Comparison of ENCODE assay signal across 9 mouse cellular contexts in genomic region chr12:70914387-70914786, GRCm38 (mm10). TPM values are rescaled to one million over a fixed set of nuclear protein-coding genes. Genes with fewer than 3 reads are reported as not detected.
DNase-seq lines count a peak whose midpoint lies in the region; TF ChIP-seq lines count a peak whose summit lies in the region.
"Had no signal": no experiment of that assay in that cellular context is flagged by ENCODE, and none has a peak within 500 bp of the region (broad histone marks: within the 10 kb centered on the region; RNA-seq: fewer than 3 reads in every experiment).

No protein-coding gene starts in this region.

- no peak overlapping the region for H3K9ac ChIP-seq in CH12.LX (ENCODE audit: insufficient read depth, low read depth)
- H3K9ac ChIP-seq: liver, embryonic 13.5 days had no signal

- H3K79me2 ChIP-seq in CH12.LX (replicated peaks; ENCODE audit: control insufficient read depth, extremely low read depth, insufficient read depth, poor library complexity, severe bottlenecking), result no peaks in the 10 kb centered on the region

- TF ChIP-seq EP300 in CH12.LX (IDR thresholded peaks at IDR 0.05; ENCODE audit: low read length), result no peak

- intact Hi-C loops in left cerebral cortex, adult 2 months (cut with DNase I), result loop anchor here (5.0 to 10.0 kb wide), 3 partner anchors 212 to 680 kb away; partner anchors contain the start of gene Pygl

- in situ Hi-C loops in CH12.LX (cut with MboI; ENCODE audit: low pct_ligation_motif_present, low pct_unique_long_range_greater_than_20kb, low sequenced_read_pairs), result loop anchor here (10.0 to 25.0 kb wide), 2 partner anchors 420 to 677 kb away; partner anchors contain the start of gene Pygl

- peak; percentile 43 to 53 for DNase-seq in cerebellum, adult 2 months
- no peak for DNase-seq in cerebellum, adult 11-12 months
- DNase-seq in left cerebral cortex, adult 2 months (ENCODE audit: extremely low spot score in 1 of 2, low spot score in 2 of 2), result peak; percentile 36 to 46
- no peak for DNase-seq in left cerebral cortex, adult 8-10 months (ENCODE audit: low spot score in 2 of 2)
- DNase-seq in CH12.LX (ENCODE audit: extremely low read depth), result peak; percentile 70
- peak; percentile 63 to 76 for DNase-seq in cerebellum, postnatal 14 days
- peak; percentile 37 for DNase-seq in lung, postnatal 25 days (ENCODE audit: low spot score)
- no peak for DNase-seq in yolk sac, embryonic 10.5 days (ENCODE audit: low spot score)
- DNase-seq: liver, embryonic 13.5 days had no signal

- peaks cover 7% of the 10 kb centered on the region for H3K9me3 ChIP-seq in CH12.LX (replicated peaks; ENCODE audit: low read length)
- H3K9me3 ChIP-seq: liver, embryonic 13.5 days had no signal

- H3K27ac ChIP-seq in cerebellum, adult 2 months (ENCODE audit: insufficient read depth, low read length), result no peak overlapping the region
- no peak overlapping the region for H3K27ac ChIP-seq in left cerebral cortex, adult 2 months
- H3K27ac ChIP-seq in CH12.LX (ENCODE audit: insufficient read depth, low read depth), result no peak overlapping the region
- H3K27ac ChIP-seq: liver, embryonic 13.5 days had no signal

- 46% methylated on average over 11 of the region's 11 CpGs for WGBS in cerebellum, adult 2 months

- TF ChIP-seq CTCF in cerebellum, adult 2 months (IDR thresholded peaks at IDR 0.05; ENCODE audit: borderline replicate concordance, insufficient read depth, low read depth, low read length), result peak; percentile 31; the same call in 1 of the 2 replicates
- TF ChIP-seq CTCF in left cerebral cortex, adult 2 months (IDR thresholded peaks at IDR 0.05), result peak; percentile 67
- peak; percentile 47 to 78; a peak in 3 of 4 replicates for TF ChIP-seq CTCF in CH12.LX (conservative IDR thresholded peaks at IDR 0.05 in 1 of 2, IDR thresholded peaks at IDR 0.05 in 1 of 2; ENCODE audit: low read depth in 2 of 2, low read length in 2 of 2)

- H3K4me3 ChIP-seq in cerebellum, adult 2 months (replicated peaks; ENCODE audit: insufficient read depth, low read depth, low read length), result no peak overlapping the region
- H3K4me3 ChIP-seq in left cerebral cortex, adult 2 months, result no peak overlapping the region
- H3K4me3 ChIP-seq in CH12.LX (replicated peaks in 1 of 3; ENCODE audit: low read depth in 2 of 3, low read length in 2 of 3, poor library complexity in 1 of 3), result no peak overlapping the region
- H3K4me3 ChIP-seq: liver, embryonic 13.5 days had no signal

- H3K4me2 ChIP-seq in CH12.LX (ENCODE audit: insufficient read depth, low read depth, poor library complexity, severe bottlenecking), result no peak overlapping the region
- H3K4me2 ChIP-seq: liver, embryonic 13.5 days had no signal

- dilution Hi-C loops in CH12.LX (cut with MboI; ENCODE audit: extremely low pct_ligation_motif_present, extremely low pct_unique_long_range_greater_than_20kb, low sequenced_read_pairs), result no loop called here

- peaks cover 8% of the 10 kb centered on the region for H3K4me1 ChIP-seq in cerebellum, adult 2 months (ENCODE audit: control insufficient read depth, insufficient read depth, low read length)
- peaks cover 6 to 31% of the 10 kb centered on the region in 2 experiments for H3K4me1 ChIP-seq in CH12.LX (ENCODE audit: control insufficient read depth in 1 of 2, insufficient read depth in 2 of 2)

- no peaks in the 10 kb centered on the region for H3K36me3 ChIP-seq in CH12.LX (replicated peaks in 1 of 2; ENCODE audit: control insufficient read depth in 1 of 2, insufficient read depth in 1 of 2, low read length in 1 of 2)
- H3K36me3 ChIP-seq: liver, embryonic 13.5 days had no signal

- no peaks in the 10 kb centered on the region for H3K27me3 ChIP-seq in cerebellum, adult 2 months (ENCODE audit: control insufficient read depth, insufficient read depth, low read length)
- no peaks in the 10 kb centered on the region for H3K27me3 ChIP-seq in CH12.LX (replicated peaks)
- H3K27me3 ChIP-seq: liver, embryonic 13.5 days had no signal

- peak; percentile 72 for TF ChIP-seq RAD21 in CH12.LX (IDR thresholded peaks at IDR 0.05; ENCODE audit: low read depth, low read length)

- no peak for TF ChIP-seq POLR2A in cerebellum, adult 2 months (IDR thresholded peaks at IDR 0.05; ENCODE audit: borderline replicate concordance, insufficient read depth, low read length)
- no peak for TF ChIP-seq POLR2A in CH12.LX (IDR thresholded peaks at IDR 0.05; ENCODE audit: low read depth, low read length)

TF ChIP-seq in CH12.LX, 34 proteins besides CTCF, POLR2A, EP300 and RAD21:
- TF ChIP-seq BHLHE40 (IDR thresholded peaks at IDR 0.05; ENCODE audit: low read depth, low read length) (no peak), SMC3 (IDR thresholded peaks at IDR 0.05; ENCODE audit: low read depth, low read length) (peak; percentile 47)

RNA-seq across cellular contexts. Expression of gene Actr10, which starts 23.3 kb away (rescaled TPM):
- polyA plus RNA-seq in cerebellum, adult 2 months (2012; rRNA removed), result 108 and 110 TPM in 2 replicates
- total RNA-seq in left cerebral cortex, adult 2 months (2021), result 100 to 1,000 TPM; 138 to 163 TPM
- 100 to 1,000 TPM; 149 to 186 (median 172) TPM for total RNA-seq in left cerebral cortex, adult 8-10 months (2022)
- total RNA-seq in CH12.LX (2012; rRNA removed) (60.2 and 66.0 TPM in 2 replicates), CH12.LX (2014; rRNA removed) (133 and 135 TPM in 2 replicates)
- 154 and 168 TPM in 2 replicates for polyA plus RNA-seq in CH12.LX (2012; ENCODE audit: insufficient read length, low read depth)

Comparison
In these comparisons a context has a peak if more than half of its experiments do, and no peak if none do; other contexts are left out.
1. DNase-seq: peak in cerebellum, adult 2 months (2 of 2), left cerebral cortex, adult 2 months (2 of 2), CH12.LX (single experiment), cerebellum, postnatal 14 days (2 of 2) and lung, postnatal 25 days (single experiment); none in cerebellum, adult 11-12 months (single experiment), left cerebral cortex, adult 8-10 months (0 of 2) and yolk sac, embryonic 10.5 days (single experiment).
2. Peak in every context shown above with its lines, with median percentiles within 50 percentile points of each other: CTCF ChIP-seq.